Mouse (Mus musculus) G1E (cell line): ENCODE data around the gene Cntnap5a.

ENCODE experiments used
- CTCF ChIP-seq: IDR thresholded peaks from 2 replicates; pipeline ENCODE4 v1.5.1; 2012; ENCODE audit warnings: low read depth, low read length, inconsistent platforms, mixed read lengths
- GATA1 ChIP-seq: IDR thresholded peaks from 2 replicates; pipeline ENCODE4 v1.6.1; 2012; ENCODE audit warnings: borderline replicate concordance, low read length, inconsistent platforms, mixed read lengths
- GATA2 ChIP-seq: IDR thresholded peaks from 2 replicates; pipeline ENCODE4 v1.6.1; 2012; ENCODE audit warnings: low read depth, low read length, inconsistent platforms, borderline replicate concordance
- TAL1 ChIP-seq: conservative IDR thresholded peaks from 2 replicates; pipeline ENCODE4 v1.6.1; 2012; ENCODE audit warnings: low read depth, low read length, inconsistent platforms, mixed read lengths

- TF ChIP-seq CTCF (no peak), GATA1 (no peak), TAL1 (no peak), GATA2 (no peak)
Observed at GRCm38 (mm10) chr1:116107010-116107723, 422.6 kb downstream of the Cntnap5a start.
